Mouse (Mus musculus): Measurements from ENCODE around the gene Gm12166. TPM values are rescaled to one million over a fixed set of nuclear protein-coding genes. Genes with fewer than 3 reads are reported as not detected.

The Gm12166 gene
- total RNA-seq, 2 experiments from 2014 or later: 2.7 to 6.0 TPM

GRCm38 (mm10) chr11:46021850-46022249 is 30.3 kb downstream of the Gm12166 start:
- DNase-seq (ENCODE audit: low spot score in 2 of 2): no peak

GRCm38 (mm10) chr11:46020246-46020645 is 31.9 kb downstream of the Gm12166 start:
- DNase-seq (ENCODE audit: low spot score in 2 of 2): no peak

- peak; percentile 57 to 71 for DNase-seq (ENCODE audit: low spot score in 2 of 2)
Measured at GRCm38 (mm10) chr11:46016061-46016460, 36.1 kb downstream of the Gm12166 start.

Small RNA genes within 50 kb of the gene (microRNA-seq; reads per million reads assigned to microRNA genes)
- 0 reads per million in 2 experiments for gene Mir8100

Other genes starting within 250 kb of the Gm12166 start
- gene Clint1, start 200.3 kb downstream of the Gm12166 start, total RNA-seq (2021): 10 to 100 TPM; 51.1 to 53.1 TPM
- gene Lsm11, start 107.4 kb downstream of the Gm12166 start, total RNA-seq (2021): 100 to 1,000 TPM; 124 to 127 TPM
- gene Thg1l, start 96.8 kb downstream of the Gm12166 start, total RNA-seq (2021): 10 to 100 TPM; 11.0 to 15.2 TPM
- under 1 TPM; 0.28 to 0.41 TPM for gene Sox30, start 72.0 kb downstream of the Gm12166 start, total RNA-seq (2021)
- 10 to 100 TPM; 27.5 to 28.4 TPM for gene Adam19, start 3.7 kb upstream of the Gm12166 start, total RNA-seq (2021)
- gene Nipal4, start 114.2 kb upstream of the Gm12166 start, total RNA-seq (2021): 1 to 10 TPM; 4.1 to 4.6 TPM
- 1 to 10 TPM; 2.9 to 3.4 TPM for gene Fndc9, start 183.2 kb upstream of the Gm12166 start, total RNA-seq (2021)